ENCODE assay signal across 9 mouse cellular contexts in genomic region chr2:147185561-147185960, GRCm38 (mm10). TPM values are rescaled to one million over a fixed set of nuclear protein-coding genes. Genes with fewer than 3 reads are reported as not detected.
DNase-seq lines count a peak whose midpoint lies in the region; ATAC-seq lines count a peak whose summit lies in the region.
"Had no signal": no experiment of that assay in that cellular context is flagged by ENCODE, and none has a peak within 500 bp of the region (broad histone marks: within the 10 kb centered on the region; RNA-seq: fewer than 3 reads in every experiment).

No protein-coding gene starts in this region.

- no peak overlapping the region for H3K9ac ChIP-seq in kidney, embryonic 15.5 days
- peak overlapping the region; percentile 34; the same call in 1 of the 2 replicates for H3K9ac ChIP-seq in hindbrain, embryonic 14.5 days

- no peaks in the 10 kb centered on the region for H3K36me3 ChIP-seq in kidney, embryonic 15.5 days
- H3K36me3 ChIP-seq in hindbrain, embryonic 14.5 days (replicated peaks; ENCODE audit: control insufficient read depth, insufficient read depth), result no peaks in the 10 kb centered on the region

- H3K4me1 ChIP-seq in kidney, embryonic 15.5 days, result peaks cover 28% of the 10 kb centered on the region
- peaks cover 5% of the 10 kb centered on the region; the same call in 1 of the 2 replicates for H3K4me1 ChIP-seq in hindbrain, embryonic 14.5 days (replicated peaks; ENCODE audit: control insufficient read depth, insufficient read depth, low read length)

- H3K9me3 ChIP-seq in kidney, embryonic 15.5 days (replicated peaks), result no peaks in the 10 kb centered on the region
- H3K9me3 ChIP-seq in hindbrain, embryonic 14.5 days (ENCODE audit: control insufficient read depth, low read length), result no peaks in the 10 kb centered on the region

- H3K27me3 ChIP-seq in kidney, embryonic 15.5 days, result peaks cover 97% of the 10 kb centered on the region
- peaks cover 96% of the 10 kb centered on the region for H3K27me3 ChIP-seq in hindbrain, embryonic 14.5 days (ENCODE audit: control insufficient read depth, insufficient read depth, low read length)

- ATAC-seq in kidney, embryonic 15.5 days (replicated peaks; ENCODE audit: low FRiP score), result no peak
- no peak for ATAC-seq in hindbrain, embryonic 14.5 days (ENCODE audit: low FRiP score)

- 0 out of 2 replicates have a peak overlapping the region, but pooled peaks have one; percentile 2 for H3K4me3 ChIP-seq in kidney, embryonic 15.5 days (replicated peaks)
- peak overlapping the region; percentile 14 for H3K4me3 ChIP-seq in hindbrain, embryonic 14.5 days (replicated peaks; ENCODE audit: low read length)
- H3K4me3 ChIP-seq: erythroblast, embryonic 14.5 days had no signal

- no peak overlapping the region for H3K27ac ChIP-seq in kidney, embryonic 15.5 days
- no peak overlapping the region for H3K27ac ChIP-seq in hindbrain, embryonic 14.5 days

- H3K4me2 ChIP-seq in kidney, embryonic 15.5 days, result peak overlapping the region; percentile 24
- 0 out of 2 replicates have a peak overlapping the region, but pooled peaks have one; percentile 13 for H3K4me2 ChIP-seq in hindbrain, embryonic 14.5 days (replicated peaks)

- under 1% methylated on average over 23 of the region's 23 CpGs for WGBS in kidney, embryonic 15.5 days
- WGBS in hindbrain, embryonic 14.5 days, result under 1% methylated on average over 23 of the region's 23 CpGs

- DNase-seq in kidney, postnatal 10 days, result no peak
- peak; percentile 53 for DNase-seq in embryo, embryonic 10 days (ENCODE audit: low spot score)
- DNase-seq in hindbrain, embryonic 14.5 days (ENCODE audit: low spot score), result no peak
- peak; percentile 65 for DNase-seq in neural tube, embryonic 10.5 days (ENCODE audit: extremely low spot score, low spot score)
- no peak for DNase-seq in MN1 (ENCODE audit: low spot score)
- no peak for DNase-seq in urinary bladder, postnatal 14 days (ENCODE audit: low spot score)
- DNase-seq in ovary, adult 18-20 months (ENCODE audit: low spot score), result no peak

RNA-seq across cellular contexts. Expression of gene Nkx2-2, which starts 8.5 kb away (rescaled TPM):
- not detected in 2 replicates for polyA plus RNA-seq in kidney, embryonic 15.5 days (2015; fragmentation: Nextera tagmentation; extraction: Ambion mirVana)
- polyA plus RNA-seq in hindbrain, embryonic 14.5 days (2014; fragmentation: Nextera tagmentation; extraction: Ambion mirVana), result 5.0 and 5.1 TPM in 2 replicates
- polyA plus RNA-seq: erythroblast, embryonic 14.5 days had no signal

Comparison
In these comparisons a context has a peak if more than half of its experiments do, and no peak if none do; other contexts are left out.
1. DNase-seq: peak in embryo, embryonic 10 days (single experiment) and neural tube, embryonic 10.5 days (single experiment); none in kidney, postnatal 10 days (single experiment), hindbrain, embryonic 14.5 days (single experiment), MN1 (single experiment), urinary bladder, postnatal 14 days (single experiment) and ovary, adult 18-20 months (single experiment).